Mouse (Mus musculus): ENCODE measurements around the gene Slc33a1.

DNA sequence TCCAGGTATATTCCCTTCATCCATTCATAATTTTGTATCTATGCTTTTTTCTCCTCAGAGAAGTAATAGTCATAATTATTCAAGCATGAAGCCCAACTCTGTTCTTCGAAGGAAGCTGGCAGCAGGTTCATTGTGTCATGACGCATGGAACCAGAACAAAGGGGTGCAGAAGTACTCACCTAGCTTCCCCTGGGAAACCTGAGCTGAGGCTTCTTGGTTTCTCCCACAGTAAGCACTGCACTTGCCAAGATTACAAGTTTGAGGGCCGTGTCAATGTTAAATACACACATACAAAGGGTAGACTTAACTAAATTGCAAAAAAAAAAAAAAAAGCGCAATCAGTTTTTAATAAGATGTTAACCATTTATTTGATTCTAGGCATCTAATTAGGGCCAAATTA, 68.3 kb downstream of the Slc33a1 start:
- no peak for TF ChIP-seq GATA1 (IDR thresholded peaks at IDR 0.05; ENCODE audit: low read length)
- no peak for TF ChIP-seq TAL1 (IDR thresholded peaks at IDR 0.05; ENCODE audit: low read length)

Data from erythroblast, embryonic 14.5 days (primary cell).